Mouse (Mus musculus) retina, postnatal 7 days (tissue): ENCODE results near the gene Gm28048.

Experiments used
- DNase-seq: peaks from one replicate; pipeline ENCODE4 v3.0.0-alpha.2; 2012; ENCODE audit warnings: low read depth, low spot score

Gene Gm28048

GRCm38 (mm10) chr11:22860335-22861227 is 121.3 kb downstream of the Gm28048 start, which contains the start of gene B3gnt2:
TSS of gene B3gnt2 (minus strand) at chr11:22860961.
- no peak for DNase-seq

GRCm38 (mm10) chr11:22859633-22860334 is 122.1 kb downstream of the Gm28048 start:
- peak; percentile 33 for DNase-seq

GRCm38 (mm10) chr11:22859301-22859632 is 122.6 kb downstream of the Gm28048 start:
- DNase-seq = no peak

- no peak for DNase-seq
Observed at GRCm38 (mm10) chr11:22858441-22859300, 123.2 kb downstream of the Gm28048 start.

- no peak for DNase-seq
Observed at GRCm38 (mm10) chr11:22857705-22858440, 124.0 kb downstream of the Gm28048 start.

- no peak for DNase-seq
Observed at GRCm38 (mm10) chr11:22857106-22857704, 124.7 kb downstream of the Gm28048 start.

- no peak for DNase-seq
Observed at GRCm38 (mm10) chr11:22856371-22856965, 125.4 kb downstream of the Gm28048 start.

GRCm38 (mm10) chr11:22854571-22854970 is 127.3 kb downstream of the Gm28048 start:
- DNase-seq = no peak

- no peak for DNase-seq
Observed at GRCm38 (mm10) chr11:22853477-22854157, 128.3 kb downstream of the Gm28048 start.

GRCm38 (mm10) chr11:22852510-22852909 is 129.4 kb downstream of the Gm28048 start:
- no peak for DNase-seq

GRCm38 (mm10) chr11:22851416-22851815 is 130.5 kb downstream of the Gm28048 start:
- DNase-seq = no peak

GRCm38 (mm10) chr11:22850077-22850476 is 131.8 kb downstream of the Gm28048 start:
- DNase-seq = no peak

- DNase-seq = no peak
Observed at GRCm38 (mm10) chr11:22848649-22849195, 133.2 kb downstream of the Gm28048 start.

GRCm38 (mm10) chr11:22847732-22848648 is 133.9 kb downstream of the Gm28048 start:
- DNase-seq = no peak

GRCm38 (mm10) chr11:22846960-22847731 is 134.7 kb downstream of the Gm28048 start:
- DNase-seq = no peak

- DNase-seq = no peak
Observed at GRCm38 (mm10) chr11:22846093-22846835, 135.6 kb downstream of the Gm28048 start.
